Mouse (Mus musculus): ENCODE measurements around the gene Hps1.

DNA sequence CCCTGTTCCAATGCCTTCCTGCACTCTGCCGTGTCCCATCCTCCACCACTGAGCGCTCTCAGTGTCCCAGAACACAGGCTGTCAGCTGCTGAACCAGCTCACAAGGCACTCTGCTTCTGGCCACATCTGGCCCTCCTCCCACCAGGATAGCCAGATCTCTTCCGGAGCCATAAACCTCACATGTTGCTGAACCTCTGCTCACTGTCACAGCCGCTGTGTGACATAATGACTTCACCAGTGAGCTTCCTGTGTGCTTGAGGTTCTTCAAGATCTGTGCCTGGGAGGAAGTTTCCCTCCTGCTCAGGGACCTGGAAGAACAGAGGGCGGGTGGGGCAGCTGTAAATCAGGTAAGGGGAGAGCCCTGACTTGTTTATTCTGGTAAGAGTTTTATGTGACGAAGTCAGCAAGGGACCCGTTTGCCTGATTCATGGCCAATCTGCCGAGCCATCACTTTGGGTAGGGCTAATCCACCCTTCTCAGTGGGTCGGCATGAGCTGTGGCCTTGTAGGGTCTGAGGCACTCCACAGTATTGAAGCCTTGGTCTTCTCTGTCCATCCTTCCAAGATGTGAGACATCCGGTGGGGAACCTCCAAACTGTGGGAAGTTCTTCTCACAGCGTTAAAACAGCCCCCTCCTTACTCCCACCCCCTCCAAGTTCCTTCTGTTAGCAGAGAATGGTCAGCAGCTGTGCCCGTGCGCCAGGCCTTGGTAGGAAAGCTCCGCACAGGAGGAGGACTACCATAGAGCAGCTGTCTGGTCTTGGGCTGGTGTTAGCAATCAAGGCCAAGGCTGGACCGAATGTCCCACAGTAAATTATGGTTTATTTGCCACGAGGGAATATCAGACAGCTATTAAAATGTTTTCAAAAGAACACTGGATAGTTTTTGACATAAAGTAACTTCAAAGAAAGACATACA, 54.5 kb downstream of the Hps1 start:
- no peak for TF ChIP-seq CEBPB (IDR thresholded peaks at IDR 0.05; ENCODE audit: low read depth)
- TF ChIP-seq MYOG (IDR thresholded peaks at IDR 0.05; ENCODE audit: control insufficient read depth, extremely low read depth, insufficient read length): no peak
- TF ChIP-seq CTCF (IDR thresholded peaks at IDR 0.05; ENCODE audit: control insufficient read depth, insufficient read depth, insufficient read length): no peak
- TF ChIP-seq MAX (IDR thresholded peaks at IDR 0.05): no peak

All from C2C12 (cell line).